In the genomic region with DNA sequence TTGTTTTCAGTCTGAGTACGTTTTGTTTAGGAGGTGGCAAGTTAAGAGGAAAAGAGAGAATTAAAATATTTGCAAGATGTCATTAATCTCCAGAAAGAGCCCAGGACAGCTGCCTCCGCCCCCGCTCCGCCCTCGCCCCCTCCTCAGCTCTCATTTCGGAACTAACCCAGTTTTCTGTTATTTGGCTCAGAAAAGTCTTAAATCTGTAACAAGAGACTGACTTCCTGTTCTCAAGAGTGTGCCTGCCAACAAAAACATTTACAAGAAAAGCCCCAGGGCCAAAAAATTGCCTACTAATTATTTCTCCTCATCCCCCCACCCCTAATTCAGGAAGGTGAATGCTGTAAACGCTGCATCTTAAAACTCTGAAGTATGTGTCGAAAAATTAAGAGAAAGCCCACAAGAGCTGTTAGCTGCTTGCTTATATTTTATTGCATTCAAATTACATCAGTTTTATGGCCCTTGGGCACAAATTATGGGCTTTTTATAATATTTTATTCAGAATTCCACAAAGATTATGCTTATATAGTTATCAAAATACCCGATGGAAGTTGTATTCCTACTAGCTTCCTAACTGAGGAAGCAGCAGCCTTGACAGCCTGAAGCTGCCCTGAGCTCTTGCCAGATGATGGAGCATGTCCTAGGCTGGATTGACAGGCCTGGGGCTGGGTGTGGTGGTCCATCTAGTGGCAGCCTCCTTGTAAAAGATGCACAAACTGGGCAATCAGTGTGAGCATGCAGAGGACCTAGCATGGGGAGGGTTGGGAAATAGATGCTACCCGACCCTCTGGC, we compare ENCODE assay signal across 12 mouse cellular contexts. TPM values are rescaled to one million over a fixed set of nuclear protein-coding genes. Genes with fewer than 3 reads are reported as not detected.
DNase-seq lines count a peak whose midpoint lies in the region; ATAC-seq and TF ChIP-seq lines count a peak whose summit lies in the region.
"Had no signal": no experiment of that assay in that cellular context is flagged by ENCODE, and none has a peak within 500 bp of the region (broad histone marks: within the 10 kb centered on the region; RNA-seq: fewer than 3 reads in every experiment).

No protein-coding gene starts in this region.

- H3K36me3 ChIP-seq in lung, embryonic 14.5 days (ENCODE audit: insufficient read depth) = no peaks in the 10 kb centered on the region
- H3K36me3 ChIP-seq in embryonic facial prominence, embryonic 15.5 days = no peaks in the 10 kb centered on the region
- H3K36me3 ChIP-seq in limb, embryonic 14.5 days (ENCODE audit: control insufficient read depth, insufficient read depth, low read length) = no peaks in the 10 kb centered on the region
- H3K36me3 ChIP-seq: neural tube, embryonic 13.5 days had no signal

- no peaks in the 10 kb centered on the region for H3K27me3 ChIP-seq in lung, embryonic 14.5 days (ENCODE audit: insufficient read depth, low read length)
- H3K27me3 ChIP-seq in embryonic facial prominence, embryonic 15.5 days = no peaks in the 10 kb centered on the region
- peaks cover 2% of the 10 kb centered on the region; the same call in 1 of the 2 replicates for H3K27me3 ChIP-seq in limb, embryonic 14.5 days (ENCODE audit: control insufficient read depth, insufficient read depth, low read length)
- H3K27me3 ChIP-seq: neural tube, embryonic 13.5 days had no signal

- no peak for TF ChIP-seq POLR2A in limb, embryonic 14.5 days (IDR thresholded peaks at IDR 0.05; ENCODE audit: borderline replicate concordance, extremely low read depth, insufficient read depth, insufficient read length)

- no peaks in the 10 kb centered on the region for H3K4me1 ChIP-seq in lung, embryonic 14.5 days (ENCODE audit: insufficient read depth)
- peaks cover 17% of the 10 kb centered on the region for H3K4me1 ChIP-seq in embryonic facial prominence, embryonic 15.5 days
- H3K4me1 ChIP-seq in limb, embryonic 14.5 days (ENCODE audit: control insufficient read depth, insufficient read depth, low read length) = peaks cover 8% of the 10 kb centered on the region; the same call in 1 of the 2 replicates
- H3K4me1 ChIP-seq: neural tube, embryonic 13.5 days had no signal

- ATAC-seq in frontal cortex, adult (ENCODE audit: low TSS enrichment) = no peak
- no peak for ATAC-seq in lung, embryonic 14.5 days (ENCODE audit: insufficient read depth)
- no peak for ATAC-seq in embryonic facial prominence, embryonic 15.5 days (ENCODE audit: insufficient number of reproducible peaks, low FRiP score, low TSS enrichment, low read depth)
- peak; percentile 60; the same call in 1 of the 2 replicates for ATAC-seq in limb, embryonic 14.5 days (ENCODE audit: low FRiP score, low read depth)
- ATAC-seq: forebrain, embryonic 16.5 days had no signal

- H3K4me3 ChIP-seq in lung, embryonic 14.5 days (ENCODE audit: low read depth, low read length) = no peak overlapping the region
- no peak overlapping the region for H3K4me3 ChIP-seq in embryonic facial prominence, embryonic 15.5 days (replicated peaks)
- no peak overlapping the region for H3K4me3 ChIP-seq in limb, embryonic 14.5 days (replicated peaks; ENCODE audit: low read length)
- H3K4me3 ChIP-seq: neural tube, embryonic 13.5 days had no signal

- peak; percentile 16 to 21 for DNase-seq in frontal cortex, postnatal 36 days (ENCODE audit: low spot score in 2 of 2)
- DNase-seq in lung, embryonic 14.5 days = peak; percentile 70
- DNase-seq in lung, adult 18-20 months = no peak
- DNase-seq in limb, embryonic 14.5 days (ENCODE audit: low spot score) = peak; percentile 76
- no peak for DNase-seq in testis, postnatal 14 days (ENCODE audit: low spot score)
- DNase-seq in ovary, adult 18-20 months (ENCODE audit: low spot score) = no peak
- DNase-seq: adrenal gland, adult 2 months; left cerebral cortex, postnatal 4 days had no signal

- no peak overlapping the region for H3K9ac ChIP-seq in lung, embryonic 14.5 days
- H3K9ac ChIP-seq in embryonic facial prominence, embryonic 15.5 days = no peak overlapping the region
- H3K9ac ChIP-seq in limb, embryonic 14.5 days (ENCODE audit: low read depth, low read length, severe bottlenecking) = no peak overlapping the region
- H3K9ac ChIP-seq: neural tube, embryonic 13.5 days had no signal

- WGBS in lung, embryonic 14.5 days = 33% methylated on average over 10 of the region's 10 CpGs
- 32% methylated on average over 10 of the region's 10 CpGs for WGBS in embryonic facial prominence, embryonic 15.5 days
- 14% methylated on average over 10 of the region's 10 CpGs for WGBS in limb, embryonic 14.5 days

- H3K27ac ChIP-seq in lung, embryonic 14.5 days (ENCODE audit: low read depth) = peak overlapping the region; percentile 30; the same call in 1 of the 2 replicates
- 0 out of 2 replicates have a peak overlapping the region, but pooled peaks have one; percentile 39 for H3K27ac ChIP-seq in embryonic facial prominence, embryonic 15.5 days (replicated peaks)
- H3K27ac ChIP-seq in limb, embryonic 14.5 days (replicated peaks; ENCODE audit: low read depth, low read length) = no peak overlapping the region
- H3K27ac ChIP-seq: neural tube, embryonic 13.5 days had no signal

- peak; percentile 16; the same call in 1 of the 2 replicates for TF ChIP-seq CTCF in lung, embryonic 14.5 days (IDR thresholded peaks at IDR 0.05; ENCODE audit: low read depth)

- no peaks in the 10 kb centered on the region for H3K9me3 ChIP-seq in lung, embryonic 14.5 days (ENCODE audit: low read depth, low read length)
- no peaks in the 10 kb centered on the region for H3K9me3 ChIP-seq in embryonic facial prominence, embryonic 15.5 days (replicated peaks)
- no peaks in the 10 kb centered on the region for H3K9me3 ChIP-seq in limb, embryonic 14.5 days (ENCODE audit: control insufficient read depth, low read length)
- H3K9me3 ChIP-seq: neural tube, embryonic 13.5 days had no signal

- no peak overlapping the region for H3K4me2 ChIP-seq in lung, embryonic 14.5 days
- no peak overlapping the region for H3K4me2 ChIP-seq in embryonic facial prominence, embryonic 15.5 days (replicated peaks)
- H3K4me2 ChIP-seq in limb, embryonic 14.5 days (replicated peaks; ENCODE audit: low read depth, low read length, severe bottlenecking) = no peak overlapping the region
- H3K4me2 ChIP-seq: neural tube, embryonic 13.5 days had no signal

RNA-seq across cellular contexts. Expression of a gene that starts 12.9 kb away (rescaled TPM):
- polyA plus RNA-seq in lung, embryonic 14.5 days (2014; fragmentation: Nextera tagmentation; extraction: Ambion mirVana) = 348 and 373 TPM in 2 replicates
- polyA plus RNA-seq in embryonic facial prominence, embryonic 15.5 days (2015; fragmentation: Nextera tagmentation; extraction: Ambion mirVana) = 373 and 378 TPM in 2 replicates
- 401 and 449 TPM in 2 replicates for polyA plus RNA-seq in limb, embryonic 14.5 days (2012; rRNA removed)
- 336 and 359 TPM in 2 replicates for polyA plus RNA-seq in limb, embryonic 14.5 days (2014; fragmentation: Nextera tagmentation; extraction: Ambion mirVana)

Comparison
In these comparisons a context has a peak if more than half of its experiments do, and no peak if none do; other contexts are left out.
1. DNase-seq: peak in frontal cortex, postnatal 36 days (2 of 2), lung, embryonic 14.5 days (single experiment) and limb, embryonic 14.5 days (single experiment); none in lung, adult 18-20 months (0 of 2), testis, postnatal 14 days (single experiment) and ovary, adult 18-20 months (single experiment).